Mouse (Mus musculus) heart, embryonic 10.5 days (tissue): ENCODE measurements around the gene Rbx1. TPM values are rescaled to one million over a fixed set of nuclear protein-coding genes. Genes with fewer than 3 reads are reported as not detected.
"Not testable (repeated sequence)": the region's sequence is repeated elsewhere in the genome, so short reads cannot be mapped to it uniquely, and the experiment has no call there.

ENCODE experiments used
- DNase-seq: peaks from one replicate; pipeline ENCODE4 v3.0.0-alpha.2; 2017; ENCODE audit warnings: low spot score
- H3K27ac ChIP-seq: fragments of 300-500 bp; sonication (generic); 2 replicates; pipeline ENCODE4 v1.5.1; 2016; ENCODE audit warnings: mild to moderate bottlenecking
- H3K27me3 ChIP-seq: fragments of 300-500 bp; sonication (generic); 2 replicates; pipeline ENCODE4 v1.6.1; 2016; ENCODE audit warnings: mild to moderate bottlenecking; ENCODE audit not compliant: poor library complexity, insufficient read depth, severe bottlenecking
- H3K36me3 ChIP-seq: fragments of 300-500 bp; sonication (generic); 2 replicates; pipeline ENCODE4 v1.6.1; 2016; ENCODE audit warnings: mild to moderate bottlenecking, moderate library complexity
- H3K4me1 ChIP-seq: fragments of 300-500 bp; sonication (generic); 2 replicates; pipeline ENCODE4 v1.6.1; 2016; ENCODE audit warnings: mild to moderate bottlenecking
- H3K4me3 ChIP-seq: fragments of 300-500 bp; sonication (generic); 2 replicates; pipeline ENCODE4 v1.5.1; 2016; ENCODE audit warnings: mild to moderate bottlenecking, moderate library complexity
- H3K9me3 ChIP-seq: fragments of 300-500 bp; sonication (generic); 2 replicates; pipeline ENCODE4 v1.6.1; 2016; ENCODE audit warnings: mild to moderate bottlenecking, moderate library complexity
- WGBS: fragments of 180-500 bp; shearing (Covaris S2); methylation state at CpG from one replicate; pipeline ENCODE4 v1.1.7; 2016; 5-methylcytosine and 5-hydroxymethylcytosine counted together
- polyA plus RNA-seq: library from polyadenylated mRNA; unstranded; fragments of >200 nt; fragmentation: Nextera tagmentation; extraction: Ambion mirVana; gene quantifications from 2 replicates; pipeline ENCODE4 v1.2.1, GENCODE M21; 2016

Gene Rbx1
- polyA plus RNA-seq, 1 experiment from 2014 or later, result 481 TPM

- peaks cover 38% of the 10 kb centered on the region for H3K36me3 ChIP-seq
Measured at GRCm38 (mm10) chr15:81466738-81467113, 630 bp downstream of the Rbx1 start.

GRCm38 (mm10) chr15:81470735-81471134 lies 4.6 kb downstream of the Rbx1 start:
- Histone ChIP-seq H3K36me3 (peaks cover 70% of the 10 kb centered on the region), H3K9me3 (no peaks in the 10 kb centered on the region), H3K27ac (no peak overlapping the region), H3K4me1 (peaks cover 6% of the 10 kb centered on the region; the same call in 1 of the 2 replicates), H3K4me3 (no peak overlapping the region), H3K27me3 (no peaks in the 10 kb centered on the region)
- WGBS, result 85% methylated on average over 8 of the region's 8 CpGs
- no peak for DNase-seq

More at GRCm38 (mm10) chr15:81466738-81467113, 630 bp downstream of the Rbx1 start:
- peak overlapping the region; percentile 92 for H3K27ac ChIP-seq
- H3K4me3 ChIP-seq, result peak overlapping the region; percentile 79
- DNase-seq, result no peak
- H3K27me3 ChIP-seq, result no peaks in the 10 kb centered on the region
- peaks cover 14% of the 10 kb centered on the region for H3K4me1 ChIP-seq
- H3K9me3 ChIP-seq, result peaks cover 4% of the 10 kb centered on the region; the same call in 1 of the 2 replicates
- 0% methylated on average over 15 of the region's 15 CpGs for WGBS

- Histone ChIP-seq H3K27ac (no peak overlapping the region), H3K4me3 (no peak overlapping the region), H3K9me3 (no peaks in the 10 kb centered on the region), H3K27me3 (no peaks in the 10 kb centered on the region), H3K4me1 (peaks cover 8% of the 10 kb centered on the region), H3K36me3 (peaks cover 73% of the 10 kb centered on the region)
- DNase-seq, result no peak
- WGBS, result 91% methylated on average over 5 of the region's 5 CpGs
Measured at GRCm38 (mm10) chr15:81472256-81472655, 6.2 kb downstream of the Rbx1 start.

GRCm38 (mm10) chr15:81475654-81476053 lies 9.6 kb downstream of the Rbx1 start:
- no peak overlapping the region for H3K4me3 ChIP-seq
- DNase-seq, result no peak
- WGBS, result 39% methylated on average over 3 of the region's 3 CpGs
- peaks cover 52% of the 10 kb centered on the region for H3K36me3 ChIP-seq
- no peaks in the 10 kb centered on the region for H3K9me3 ChIP-seq
- no peaks in the 10 kb centered on the region for H3K27me3 ChIP-seq
- peaks cover 3% of the 10 kb centered on the region; the same call in 1 of the 2 replicates for H3K4me1 ChIP-seq
- H3K27ac ChIP-seq, result no peak overlapping the region

GRCm38 (mm10) chr15:81476597-81476996 lies 10.5 kb downstream of the Rbx1 start:
- H3K36me3 ChIP-seq, result peaks cover 43% of the 10 kb centered on the region
- H3K4me1 ChIP-seq, result peaks cover 8% of the 10 kb centered on the region; the same call in 1 of the 2 replicates
- 3% methylated on average over 2 of the region's 2 CpGs for WGBS
- no peaks in the 10 kb centered on the region for H3K9me3 ChIP-seq
- H3K27me3 ChIP-seq, result no peaks in the 10 kb centered on the region
- peak overlapping the region; percentile 6; the same call in 1 of the 2 replicates for H3K4me3 ChIP-seq
- no peak overlapping the region for H3K27ac ChIP-seq
- DNase-seq, result peak; percentile 88

- Histone ChIP-seq H3K36me3 (peaks cover 14% of the 10 kb centered on the region), H3K4me3 (no peak overlapping the region), H3K27me3 (no peaks in the 10 kb centered on the region), H3K9me3 (no peaks in the 10 kb centered on the region), H3K27ac (no peak overlapping the region), H3K4me1 (peaks cover 8% of the 10 kb centered on the region; the same call in 1 of the 2 replicates)
- DNase-seq, result peak; percentile 35
- WGBS, result 63% methylated on average over 21 of the region's 21 CpGs
Measured at GRCm38 (mm10) chr15:81479446-81480213, 13.5 kb downstream of the Rbx1 start.

GRCm38 (mm10) chr15:81480284-81480683 lies 14.2 kb downstream of the Rbx1 start:
- H3K27me3 ChIP-seq, H3K9me3 ChIP-seq, H3K27ac ChIP-seq, H3K4me1 ChIP-seq, H3K36me3 ChIP-seq, H3K4me3 ChIP-seq, DNase-seq: not testable (repeated sequence)
- 60% methylated on average over 3 of the region's 3 CpGs for WGBS

- DNase-seq, result no peak
- Histone ChIP-seq H3K36me3 (0 out of 2 replicates have a peak, but pooled peaks cover under 1% of the 10 kb centered on the region), H3K9me3 (no peaks in the 10 kb centered on the region), H3K27me3 (no peaks in the 10 kb centered on the region), H3K4me3 (peak overlapping the region; percentile 50), H3K4me1 (peaks cover 8% of the 10 kb centered on the region; the same call in 1 of the 2 replicates), H3K27ac (no peak overlapping the region)
- WGBS, result 22% methylated on average over 13 of the region's 13 CpGs
Measured at GRCm38 (mm10) chr15:81480977-81481379, 14.9 kb downstream of the Rbx1 start.

GRCm38 (mm10) chr15:81482966-81483365 lies 16.9 kb downstream of the Rbx1 start:
- H3K4me3 ChIP-seq, result no peak overlapping the region
- H3K9me3 ChIP-seq, result no peaks in the 10 kb centered on the region
- no peak for DNase-seq
- no peaks in the 10 kb centered on the region for H3K27me3 ChIP-seq
- 83% methylated on average over 2 of the region's 2 CpGs for WGBS
- H3K27ac ChIP-seq, result no peak overlapping the region
- H3K36me3 ChIP-seq, result no peaks in the 10 kb centered on the region
- H3K4me1 ChIP-seq, result 0 out of 2 replicates have a peak, but pooled peaks cover 4% of the 10 kb centered on the region

- Histone ChIP-seq H3K4me3 (no peak overlapping the region), H3K9me3 (no peaks in the 10 kb centered on the region), H3K4me1 (0 out of 2 replicates have a peak, but pooled peaks cover 4% of the 10 kb centered on the region), H3K27ac (no peak overlapping the region), H3K36me3 (no peaks in the 10 kb centered on the region), H3K27me3 (no peaks in the 10 kb centered on the region)
- no peak for DNase-seq
- 87% methylated on average over 6 of the region's 6 CpGs for WGBS
Measured at GRCm38 (mm10) chr15:81483691-81484090, 17.6 kb downstream of the Rbx1 start.

GRCm38 (mm10) chr15:81485483-81485882 lies 19.4 kb downstream of the Rbx1 start:
- Histone ChIP-seq H3K9me3 (no peaks in the 10 kb centered on the region), H3K36me3 (no peaks in the 10 kb centered on the region), H3K4me1 (0 out of 2 replicates have a peak, but pooled peaks cover 4% of the 10 kb centered on the region), H3K27me3 (no peaks in the 10 kb centered on the region), H3K4me3 (no peak overlapping the region), H3K27ac (no peak overlapping the region)
- WGBS, result 76% methylated on average over 4 of the region's 4 CpGs
- peak; percentile 19 for DNase-seq

- Histone ChIP-seq H3K4me1 (no peaks in the 10 kb centered on the region), H3K4me3 (no peak overlapping the region), H3K36me3 (no peaks in the 10 kb centered on the region), H3K27me3 (no peaks in the 10 kb centered on the region), H3K9me3 (no peaks in the 10 kb centered on the region), H3K27ac (no peak overlapping the region)
- 84% methylated on average over 2 of the region's 2 CpGs for WGBS
- peak; percentile 43 for DNase-seq
Measured at GRCm38 (mm10) chr15:81503466-81503865, 37.4 kb downstream of the Rbx1 start.

- no peak for DNase-seq
- no peaks in the 10 kb centered on the region for H3K27me3 ChIP-seq
- WGBS, result 81% methylated on average over 2 of the region's 2 CpGs
- H3K4me1 ChIP-seq, result no peaks in the 10 kb centered on the region
- no peak overlapping the region for H3K4me3 ChIP-seq
- no peaks in the 10 kb centered on the region for H3K36me3 ChIP-seq
- no peaks in the 10 kb centered on the region for H3K9me3 ChIP-seq
- no peak overlapping the region for H3K27ac ChIP-seq
Measured at GRCm38 (mm10) chr15:81503995-81504394, 37.9 kb downstream of the Rbx1 start.
